Mouse (Mus musculus) liver (tissue): ENCODE data around the gene Rufy1.
A peak's percentile ranks its signal among the peaks of the same experiment; 100 is the strongest.
"Not testable (repeated sequence)": the region's sequence is repeated elsewhere in the genome, so short reads cannot be mapped to it uniquely, and the experiment has no call there.

Source experiments
- DNase-seq: peaks from one replicate; pipeline ENCODE4 v3.0.0-alpha.2; 2020; ENCODE audit warnings: mixed read lengths

The Rufy1 gene

DNA sequence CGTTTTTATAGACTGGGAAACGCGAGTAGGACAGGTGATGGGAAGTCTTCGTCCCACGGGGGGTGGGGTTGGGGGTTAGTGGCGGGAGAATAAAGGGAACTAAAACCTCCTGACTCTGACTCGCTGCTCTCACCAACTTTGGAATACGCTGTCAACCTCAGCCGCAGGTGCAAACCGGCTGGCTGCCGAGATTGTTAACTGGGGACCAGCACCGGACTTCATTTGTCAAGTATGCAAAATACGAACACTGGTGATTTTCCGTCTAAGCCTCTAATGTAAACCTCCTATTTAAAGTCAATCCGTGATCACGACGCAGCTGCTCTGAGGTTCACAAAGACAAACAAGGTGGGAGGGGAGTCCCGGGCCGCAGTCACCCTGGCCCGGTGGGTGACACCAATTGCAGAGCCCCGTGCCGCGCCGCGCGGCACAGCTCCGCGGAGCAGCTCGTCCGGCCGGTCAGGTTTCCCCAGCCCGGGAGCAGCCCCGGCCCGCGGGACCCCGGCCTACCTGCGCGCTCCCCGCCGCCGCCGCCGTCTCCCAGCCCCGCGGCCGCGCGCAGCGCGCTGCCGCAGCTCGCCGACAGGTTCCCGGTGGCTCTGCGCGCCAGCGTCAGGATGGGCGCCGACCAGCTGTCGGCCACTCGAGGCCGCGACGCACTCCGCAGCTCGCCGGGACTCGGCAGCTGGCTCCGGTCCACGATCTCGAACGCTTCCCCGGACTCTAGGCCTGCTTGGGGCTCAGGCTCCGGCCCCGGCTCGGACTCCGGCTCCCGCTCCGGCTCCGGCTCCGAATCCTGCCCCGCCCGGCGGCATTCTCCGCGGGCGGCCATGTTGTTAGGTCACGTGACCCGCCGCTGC, at the start of gene Rufy1:
Gene Rufy1, minus strand, starts transcription at position 849 of the 857 bp plus-strand sequence.
- DNase-seq = peak; percentile 88

DNA sequence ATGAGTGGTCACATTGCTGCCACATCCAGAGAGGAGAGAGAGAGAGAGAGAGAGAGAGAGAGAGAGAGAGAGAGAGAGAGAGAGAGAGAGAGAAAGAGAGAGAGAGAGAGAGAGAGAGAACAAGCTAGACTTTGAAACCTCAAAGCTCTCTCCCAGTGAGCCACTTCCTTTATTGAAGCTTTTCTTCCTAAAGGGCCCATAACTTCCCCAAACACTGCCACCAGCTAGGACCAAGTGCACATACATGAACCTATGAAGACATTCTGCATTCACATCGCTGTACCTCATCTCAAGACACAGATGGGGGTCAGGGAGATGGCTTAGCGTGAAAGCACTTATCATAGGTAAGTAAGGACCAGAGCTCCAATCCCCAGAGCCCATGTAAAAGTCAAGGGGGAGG, 47.1 kb upstream of the Rufy1 start:
- no peak for DNase-seq

DNA sequence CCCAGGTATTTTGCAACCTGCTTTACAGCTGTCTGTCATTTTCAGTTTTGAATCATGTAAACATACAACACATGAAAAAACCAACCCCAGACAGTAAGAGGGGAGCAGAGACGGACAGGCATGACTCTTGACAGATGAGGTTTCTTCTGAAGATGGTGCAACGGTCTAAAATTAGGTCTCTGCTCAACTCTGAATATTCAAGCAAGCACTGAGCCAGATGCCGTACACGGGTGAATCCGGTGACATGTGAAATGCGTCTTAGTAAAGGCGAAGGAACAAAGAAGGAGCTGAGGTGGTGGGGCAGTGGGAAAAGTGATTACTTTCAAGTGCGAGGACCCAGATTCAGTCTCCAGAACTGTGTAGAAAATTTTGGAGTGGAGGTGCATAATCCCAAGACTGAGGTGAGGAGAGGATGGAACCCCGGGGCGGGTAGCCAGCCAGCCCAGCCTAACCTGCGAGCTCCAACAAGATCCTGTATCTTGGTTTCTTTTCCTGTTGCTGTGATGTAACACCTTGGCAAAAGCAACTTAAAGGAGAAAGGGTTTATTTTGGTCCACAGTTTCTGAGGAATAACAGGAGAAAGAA, 46.7 kb upstream of the Rufy1 start:
- no peak for DNase-seq

DNA sequence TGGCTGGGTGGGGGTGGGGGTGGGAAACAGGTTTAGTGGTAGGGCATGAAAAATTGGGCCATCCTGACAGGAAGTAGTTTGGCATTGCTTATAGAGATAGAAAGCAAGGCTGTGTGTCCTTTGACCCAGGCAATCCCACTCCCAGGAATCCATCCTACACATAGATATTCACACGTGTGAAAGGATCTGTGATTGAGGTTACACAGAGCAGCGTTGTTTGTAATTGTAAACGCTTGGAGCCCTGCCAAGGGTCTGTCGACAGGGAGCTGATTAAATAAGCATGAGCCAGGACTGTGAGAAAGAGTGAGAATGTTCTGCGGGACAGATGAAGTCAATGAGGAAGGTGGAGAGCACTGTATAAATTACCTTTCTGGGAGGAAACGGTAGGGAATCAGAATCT, 46.0 kb upstream of the Rufy1 start:
- DNase-seq = no peak

DNA sequence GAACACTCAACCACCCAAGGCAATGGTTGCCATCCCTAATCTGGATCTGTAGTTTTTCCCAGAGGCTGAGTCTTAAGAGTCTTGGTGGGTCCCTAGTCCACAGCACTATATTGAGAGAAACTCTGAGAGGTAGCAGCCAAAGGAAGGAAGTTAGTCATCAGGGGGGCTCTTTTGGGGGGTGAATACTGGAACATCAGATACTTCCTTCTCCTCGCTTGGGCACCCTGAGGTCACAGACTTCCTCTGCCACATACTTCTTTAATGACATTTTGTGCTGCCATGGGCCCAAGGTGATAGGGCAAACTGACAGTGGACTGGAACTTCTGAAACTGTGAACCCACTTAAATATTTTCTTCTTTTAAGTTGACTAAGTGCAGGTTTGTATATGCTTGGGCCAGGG, 43.0 kb upstream of the Rufy1 start:
- DNase-seq = no peak

DNA sequence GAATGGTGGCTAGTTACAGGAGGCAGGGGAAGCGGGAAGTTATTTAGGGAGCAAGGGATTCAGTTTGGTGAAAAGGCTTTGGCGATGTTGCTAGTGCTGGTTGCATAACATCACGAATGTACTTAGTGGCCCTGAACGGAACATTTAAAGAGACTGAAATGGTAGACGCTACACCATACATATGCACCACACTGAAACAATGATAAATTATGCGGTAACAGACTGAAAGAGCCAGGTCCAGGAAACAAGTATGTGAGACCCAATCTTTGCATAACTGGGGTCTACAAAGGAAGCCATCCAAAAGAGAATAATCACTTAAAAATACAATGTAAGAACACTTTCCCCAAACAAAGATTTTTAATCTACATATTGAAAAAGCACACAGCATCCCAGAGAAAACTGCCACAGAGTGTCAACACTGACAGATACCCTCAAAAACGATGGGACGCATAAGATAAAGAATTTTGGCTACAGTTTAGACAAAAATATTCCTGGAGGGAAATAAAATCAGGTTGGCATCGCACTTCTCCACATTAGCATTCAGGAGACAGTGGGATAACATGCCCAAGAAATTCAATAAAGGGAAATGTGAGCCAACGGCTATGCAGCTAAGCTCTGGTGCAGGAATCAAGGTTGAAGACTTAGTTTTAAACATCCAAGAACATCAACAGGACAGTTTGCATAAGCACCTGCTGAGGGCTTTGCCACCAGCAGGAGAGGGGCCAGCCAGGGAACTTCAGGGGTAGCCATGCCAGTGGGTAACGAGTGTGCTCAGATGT, 41.4 kb upstream of the Rufy1 start:
- no peak for DNase-seq

DNA sequence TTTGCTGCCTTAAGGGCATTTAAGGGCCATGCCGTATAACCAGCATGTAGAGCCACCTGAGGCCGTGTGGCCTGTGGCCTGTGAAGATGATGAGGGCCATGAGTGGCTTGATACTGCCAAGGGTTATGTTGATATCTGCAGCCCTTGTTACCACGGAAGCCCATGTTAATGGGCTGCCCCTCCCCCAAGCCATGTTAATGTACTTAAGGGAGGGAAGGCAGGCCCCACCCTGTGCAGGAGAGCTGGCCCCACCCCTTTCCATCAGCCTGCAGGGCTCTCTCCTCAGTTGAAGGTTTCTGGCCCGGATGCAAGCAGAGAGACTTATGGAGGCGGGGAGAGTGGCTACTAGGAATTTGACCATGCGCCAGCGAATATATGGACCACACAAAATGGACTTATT, 30.6 kb upstream of the Rufy1 start:
- no peak for DNase-seq

DNA sequence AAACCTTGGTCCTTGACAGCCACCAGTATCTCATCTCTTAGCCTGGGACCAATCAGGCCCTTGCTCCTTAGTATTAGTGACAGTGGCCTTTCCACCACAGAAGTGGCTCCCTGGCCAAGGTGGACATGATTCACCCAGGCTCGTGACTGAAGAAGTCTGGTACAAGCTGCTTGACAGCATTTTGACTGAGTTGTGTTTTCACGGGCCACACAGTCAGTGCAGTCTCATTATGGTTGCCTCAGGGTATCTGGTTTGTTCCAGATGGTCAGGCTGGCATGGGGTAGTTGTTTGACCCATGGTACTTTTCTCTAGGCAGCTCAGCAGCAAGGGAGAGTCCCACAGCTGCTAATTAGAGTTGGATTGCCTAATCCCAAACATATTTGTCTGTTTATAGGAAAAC, 28.3 kb upstream of the Rufy1 start:
- DNase-seq = no peak

DNA sequence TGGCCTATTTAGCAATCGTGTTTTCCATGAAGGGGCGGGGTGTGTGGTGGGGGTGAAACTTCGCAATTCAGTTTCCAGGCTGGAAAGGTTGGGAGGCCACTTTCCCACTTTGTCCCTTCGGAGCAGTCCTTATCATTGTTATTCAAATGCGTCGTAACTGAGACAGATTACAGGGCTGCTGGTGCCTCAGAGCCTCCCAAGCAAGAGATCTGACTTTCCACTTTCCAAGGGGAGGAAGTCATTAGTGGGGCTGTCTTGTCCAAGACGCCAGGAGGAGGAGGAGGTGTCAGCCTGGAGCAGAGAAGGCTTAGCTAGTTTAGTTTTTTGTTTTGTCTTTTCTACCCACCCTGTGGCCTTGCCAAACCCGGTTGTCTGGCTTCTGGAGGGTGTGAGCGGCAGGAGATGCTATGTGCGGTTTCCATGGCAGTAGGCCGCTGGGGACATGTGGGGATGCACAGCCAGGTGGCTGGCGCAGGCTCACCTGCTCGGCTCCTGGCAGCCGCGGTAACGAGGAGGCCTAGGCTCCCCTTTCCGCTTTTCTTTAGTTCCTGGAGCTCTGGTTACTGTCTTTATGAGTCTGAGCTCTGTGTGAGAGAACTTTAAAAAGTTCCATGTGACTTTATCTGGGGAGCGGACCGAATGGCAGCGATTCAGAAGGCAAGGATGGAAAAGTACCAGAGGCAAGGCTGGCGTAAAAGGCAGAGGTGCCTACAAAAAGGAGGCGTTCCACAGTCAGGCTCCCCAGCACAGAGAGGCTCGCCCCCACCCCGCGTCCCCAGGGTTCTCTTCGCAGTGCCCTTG, 26.4 kb upstream of the Rufy1 start:
- DNase-seq = no peak

DNA sequence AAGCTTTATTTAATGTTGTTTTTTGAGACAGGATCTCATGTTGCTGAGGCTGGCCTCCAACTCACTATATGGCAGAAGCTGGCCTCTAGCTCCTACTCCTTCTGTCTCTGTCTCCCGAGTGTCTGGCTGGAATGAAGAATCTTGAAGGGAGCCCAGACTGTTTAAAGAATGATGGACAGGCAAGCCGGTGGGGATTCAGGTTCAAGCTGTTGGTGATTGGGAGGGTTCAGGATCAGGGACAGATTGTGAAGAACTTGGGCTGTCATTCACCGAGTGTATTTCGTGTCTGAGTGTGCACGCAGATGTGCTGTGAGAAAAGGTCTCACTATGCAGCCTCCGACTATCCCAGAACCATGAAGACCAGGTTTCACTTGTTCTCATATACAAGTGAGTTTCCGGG, 25.5 kb upstream of the Rufy1 start:
- DNase-seq = no peak

DNA sequence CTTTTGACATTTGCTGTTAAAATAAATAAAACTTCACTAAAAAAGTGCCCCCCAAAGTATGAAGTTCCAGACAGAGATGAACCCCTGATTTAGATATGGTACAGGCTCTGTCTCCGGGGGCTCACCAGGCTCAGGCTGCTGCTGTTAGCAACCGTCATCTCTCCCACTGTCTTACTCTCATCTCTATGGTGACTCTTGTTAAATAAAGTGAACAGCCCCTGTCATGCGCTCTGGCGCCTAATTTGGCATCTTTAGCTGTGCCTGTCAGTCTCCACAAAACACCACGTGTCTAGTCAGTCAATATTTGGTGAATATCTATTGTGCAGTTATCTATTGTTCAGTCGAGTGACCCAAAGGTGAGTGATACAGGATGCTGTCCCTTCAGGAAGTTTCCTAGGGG, 24.0 kb upstream of the Rufy1 start:
- DNase-seq = no peak

DNA sequence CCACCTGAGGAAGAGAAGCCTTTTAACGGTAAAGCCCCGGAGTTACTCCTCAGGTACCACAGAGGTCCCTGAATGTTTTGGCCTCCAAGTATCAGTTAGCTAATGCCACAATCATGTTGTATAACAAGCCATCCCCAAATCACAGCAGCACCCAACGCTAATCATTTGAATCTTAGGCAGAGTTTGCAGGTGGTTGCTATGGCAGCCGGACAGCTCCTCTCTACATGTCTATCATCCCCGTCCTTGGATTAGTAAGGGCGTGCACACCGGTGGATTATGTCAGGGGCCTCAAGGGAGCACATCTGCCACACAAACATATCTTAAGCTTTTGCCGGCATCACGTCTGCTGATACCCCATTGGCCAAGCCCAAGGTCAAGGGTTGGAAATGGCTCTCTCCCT, 19.3 kb upstream of the Rufy1 start:
- no peak for DNase-seq

DNA sequence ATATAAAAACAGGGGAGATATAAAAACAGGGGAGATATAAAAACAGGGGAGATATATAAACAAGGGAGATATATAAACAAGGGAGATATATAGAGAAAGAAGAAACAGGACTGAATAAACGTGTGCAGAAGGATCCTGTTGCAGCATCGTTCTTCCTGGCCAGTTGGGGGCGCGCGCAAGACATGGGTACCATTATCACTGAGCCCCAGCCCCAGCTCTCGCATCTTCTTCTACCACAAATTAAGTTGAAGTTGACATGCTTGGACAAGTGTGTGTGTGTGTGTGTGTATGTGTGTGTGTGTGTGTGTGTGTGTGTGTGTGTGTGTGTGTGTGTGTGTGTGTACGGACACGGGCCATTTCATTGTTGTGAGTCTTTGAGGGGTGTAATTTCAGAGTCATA, 17.2 kb upstream of the Rufy1 start:
- DNase-seq = not testable (repeated sequence)

DNA sequence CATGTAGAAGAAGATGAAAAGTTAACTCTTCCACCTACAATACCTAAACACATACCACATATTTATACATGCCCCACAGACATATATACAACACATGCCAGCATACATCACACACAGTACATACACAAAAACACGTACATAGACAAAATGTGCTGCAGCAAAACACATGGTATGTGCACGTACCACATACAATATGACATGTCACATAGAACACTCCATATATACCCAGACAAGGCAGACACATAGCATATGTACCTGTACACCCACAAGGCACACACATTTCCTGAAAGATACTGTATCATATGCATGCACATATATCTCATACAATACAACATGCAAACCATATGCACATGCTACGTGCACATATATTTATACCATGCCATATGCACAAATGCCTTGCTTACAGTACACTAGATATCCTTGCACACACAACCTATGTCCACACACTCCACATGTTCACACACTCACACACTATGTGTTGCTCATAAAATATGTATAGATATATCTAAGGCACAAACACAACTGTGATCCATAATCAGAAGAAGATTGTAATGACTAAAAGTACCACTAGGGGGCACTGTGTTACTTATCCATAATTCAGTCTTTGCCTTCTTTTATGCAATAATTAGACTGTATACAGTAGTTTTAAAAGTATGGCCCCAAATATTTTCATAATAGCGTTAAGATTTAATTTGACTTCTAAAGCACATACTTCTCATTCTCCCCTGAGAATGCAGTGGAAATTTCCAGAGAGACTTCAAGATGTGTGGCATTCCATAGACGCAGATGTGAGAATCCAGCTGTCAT, 12.5 kb upstream of the Rufy1 start:
- no peak for DNase-seq

DNA sequence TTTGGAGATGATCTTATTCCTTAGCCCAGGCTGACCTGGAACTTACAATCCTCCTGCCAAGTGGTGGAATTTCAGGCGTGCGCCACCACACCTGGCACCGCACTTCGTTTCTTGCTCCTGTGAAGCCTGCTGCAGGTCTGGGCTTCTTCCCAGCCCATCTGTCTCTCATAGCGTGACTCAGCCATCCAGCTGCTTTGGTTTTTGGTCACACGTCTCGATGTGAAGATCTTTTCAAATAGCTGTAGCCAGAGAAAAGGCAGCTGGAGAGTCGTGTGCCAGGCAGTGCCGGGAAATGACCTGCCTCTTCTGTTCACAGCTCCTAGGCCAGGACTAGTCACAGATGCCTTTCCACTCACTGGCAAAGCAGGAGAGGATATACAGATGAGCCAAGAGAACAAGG, 10.7 kb upstream of the Rufy1 start:
- no peak for DNase-seq

DNA sequence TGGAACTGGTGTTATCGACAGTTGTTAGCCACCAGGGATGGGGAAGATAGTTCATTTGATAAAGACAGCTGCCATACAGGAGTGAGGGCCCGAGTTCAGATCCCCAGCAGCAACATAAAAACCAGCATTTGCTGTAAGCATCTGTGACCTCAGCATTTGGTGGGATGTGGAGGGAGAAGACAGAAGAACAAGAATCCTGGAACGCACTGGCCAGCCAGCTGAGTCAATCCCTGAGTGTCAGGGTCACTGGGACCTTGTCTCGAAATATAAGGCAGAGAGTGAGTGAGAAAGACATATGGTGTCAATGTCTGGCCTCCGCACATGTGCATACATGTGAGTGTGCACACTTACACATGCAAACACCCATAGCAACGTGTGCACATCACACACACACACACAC, 9.8 kb upstream of the Rufy1 start:
- DNase-seq = no peak

DNA sequence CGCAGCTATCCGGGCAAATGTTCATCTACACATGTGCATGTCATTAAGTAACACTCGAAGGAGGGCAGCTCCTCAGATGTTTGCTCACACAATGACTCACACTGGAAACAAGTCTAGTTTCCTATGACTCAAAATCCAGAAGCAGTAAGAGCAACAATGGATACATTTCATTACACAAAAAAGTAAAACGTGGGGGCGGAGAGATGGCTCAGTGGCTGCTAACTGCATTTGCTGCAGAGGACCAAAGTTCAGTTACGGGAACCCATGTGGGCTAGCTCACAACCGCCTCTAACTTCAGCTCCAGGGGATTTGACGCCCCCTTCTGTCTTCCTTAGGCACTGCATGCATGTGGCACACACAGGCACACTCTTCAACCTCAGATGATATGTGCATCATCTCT, 8.9 kb upstream of the Rufy1 start:
- DNase-seq = no peak

DNA sequence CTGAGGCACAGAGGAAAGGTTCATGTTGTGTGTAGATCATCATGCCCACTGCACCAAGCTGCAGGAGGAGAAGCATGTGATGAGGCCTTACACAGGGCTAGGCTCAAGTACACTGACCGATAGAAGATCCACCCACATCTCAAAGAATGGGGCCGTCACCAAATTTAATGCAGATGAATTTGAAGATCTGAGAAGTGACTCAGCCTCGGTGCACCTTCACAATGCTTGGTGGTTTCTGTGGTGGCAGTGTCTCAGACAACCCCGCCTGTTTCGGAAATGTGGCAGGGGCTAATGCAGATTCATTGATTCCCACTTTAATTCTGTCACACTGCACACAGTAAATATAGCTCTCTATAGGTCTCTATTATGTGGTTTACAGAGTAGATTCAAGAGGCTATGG, 2.0 kb upstream of the Rufy1 start:
- no peak for DNase-seq

DNA sequence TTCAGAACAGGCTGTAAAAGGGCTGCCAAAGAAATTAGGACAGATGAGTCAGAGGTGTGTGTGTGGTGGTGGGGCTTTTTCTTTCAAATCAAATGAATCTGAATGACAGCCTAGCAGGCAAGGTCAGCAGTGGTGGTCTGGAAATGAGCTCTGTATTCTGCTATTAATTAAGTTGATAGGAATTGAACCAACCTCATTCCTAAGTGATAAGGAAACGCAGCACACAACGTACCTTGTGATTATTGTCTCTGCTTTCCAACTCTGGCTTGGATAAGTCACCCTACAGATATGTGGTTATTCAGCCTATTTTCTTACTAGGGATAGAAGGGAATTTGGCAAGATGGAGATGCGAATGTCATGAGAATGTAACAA, 1.1 kb upstream of the Rufy1 start:
- DNase-seq = no peak

DNA sequence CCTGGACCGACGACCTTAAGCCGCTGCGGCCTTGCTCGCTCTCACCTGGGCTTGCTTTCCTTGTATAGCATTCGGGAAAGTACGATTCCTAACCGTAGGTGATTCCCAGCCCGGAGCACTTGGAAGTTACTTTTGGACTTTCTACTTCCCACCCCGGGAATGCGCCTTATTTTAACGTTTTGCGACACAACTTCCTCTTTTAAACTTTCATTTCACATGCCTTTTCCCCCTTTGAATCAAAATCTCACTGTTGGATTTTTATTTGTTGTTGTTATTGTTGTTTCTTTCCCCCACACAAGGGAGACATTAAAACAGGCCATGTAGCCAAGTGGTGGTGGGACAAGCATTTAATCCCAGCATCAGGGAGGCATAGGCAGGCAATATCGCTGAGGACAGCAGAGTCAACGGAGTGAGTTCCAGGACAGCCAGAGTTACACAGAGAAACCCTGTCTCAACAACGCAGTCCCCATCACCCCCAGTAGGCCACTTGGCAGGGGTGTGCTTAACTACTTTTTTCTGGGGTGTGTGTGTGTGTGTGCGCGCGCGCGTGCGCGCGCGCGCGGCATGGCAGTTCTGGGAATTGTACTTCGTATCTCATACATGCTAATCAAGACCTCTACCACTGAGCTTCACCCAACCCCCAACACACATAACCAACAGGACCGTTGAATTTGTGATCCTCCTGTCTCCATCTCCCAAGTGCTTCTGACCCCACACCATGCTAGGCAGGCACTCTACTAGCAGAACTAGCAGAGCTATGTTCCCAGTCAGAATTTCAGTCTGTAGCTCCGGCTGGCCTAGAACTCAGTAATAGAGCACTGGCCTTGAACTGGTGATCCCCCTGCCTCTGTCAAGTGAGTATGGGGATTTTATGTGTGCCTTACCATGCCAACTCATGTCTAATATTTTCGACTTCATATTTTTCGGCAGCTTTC, 476 bp upstream of the Rufy1 start:
- peak; percentile 72 for DNase-seq

DNA sequence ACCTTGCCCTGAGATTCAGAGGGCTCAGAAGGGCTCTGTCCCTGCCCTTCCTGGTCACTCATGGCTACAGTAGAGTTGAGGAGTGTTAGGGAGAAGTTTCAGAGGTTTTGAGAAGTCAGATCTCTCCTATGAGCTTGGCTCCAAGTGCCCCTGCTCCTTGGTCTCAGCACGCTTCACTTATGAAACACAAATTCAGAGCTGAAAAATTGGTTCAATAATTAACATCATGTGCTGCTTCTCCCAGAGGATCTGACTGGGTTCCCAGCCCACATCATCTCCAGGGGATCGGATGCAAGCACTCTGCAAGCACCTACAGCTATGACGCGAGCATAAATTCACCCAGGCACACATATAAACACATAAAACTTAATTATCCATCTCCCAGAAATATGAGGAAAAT, 4.9 kb downstream of the Rufy1 start:
- DNase-seq = no peak
